Mouse (Mus musculus): Measurements from ENCODE around the gene Cpa5.

The Cpa5 gene

DNA sequence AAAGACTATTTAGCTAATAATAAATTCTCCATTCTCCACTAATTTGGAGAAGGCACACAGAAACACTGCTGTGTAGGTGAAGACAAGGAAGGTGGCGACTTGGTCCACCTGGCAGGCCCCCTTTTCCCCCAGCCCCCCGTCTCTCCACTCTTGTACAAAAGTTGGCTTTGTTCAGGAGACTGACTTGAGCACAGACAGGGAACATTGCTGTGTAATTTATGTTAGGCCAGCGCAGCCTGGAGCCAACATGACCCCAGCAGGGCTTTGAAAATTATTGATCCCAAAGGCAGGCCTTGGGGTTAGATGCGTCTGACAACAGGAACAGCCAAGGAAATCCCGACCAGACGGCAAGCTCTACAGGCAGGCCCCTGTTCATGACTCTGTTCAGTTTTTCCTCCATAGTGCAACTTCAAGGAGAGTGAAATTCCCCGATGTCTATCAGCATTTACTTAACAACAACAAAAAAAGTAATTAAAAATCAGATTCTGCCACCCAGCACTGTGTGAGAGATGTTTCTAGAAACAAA lies 6.4 kb upstream of the Cpa5 start:
- DNase-seq (ENCODE audit: low spot score), result no peak

DNA sequence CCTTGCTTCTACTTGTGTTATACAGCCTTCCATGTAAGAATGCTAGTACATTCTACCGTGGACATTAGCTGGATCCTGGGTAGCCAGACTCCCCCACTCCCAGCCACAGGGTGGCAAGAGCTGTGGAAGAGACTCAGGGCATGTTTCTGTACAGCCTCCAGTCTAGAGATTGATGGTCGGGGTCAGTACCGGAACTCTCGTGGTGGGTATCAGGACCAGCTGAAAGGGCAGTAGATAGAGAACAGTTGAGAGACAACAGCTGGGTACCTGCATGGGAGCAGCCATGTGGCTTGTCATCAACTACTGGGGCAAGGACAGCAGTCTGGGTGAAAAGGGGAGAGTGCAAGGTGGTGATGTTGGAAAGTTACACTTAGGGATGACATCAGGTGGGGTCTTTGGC lies 5.7 kb upstream of the Cpa5 start:
- DNase-seq (ENCODE audit: low spot score), result no peak

DNA sequence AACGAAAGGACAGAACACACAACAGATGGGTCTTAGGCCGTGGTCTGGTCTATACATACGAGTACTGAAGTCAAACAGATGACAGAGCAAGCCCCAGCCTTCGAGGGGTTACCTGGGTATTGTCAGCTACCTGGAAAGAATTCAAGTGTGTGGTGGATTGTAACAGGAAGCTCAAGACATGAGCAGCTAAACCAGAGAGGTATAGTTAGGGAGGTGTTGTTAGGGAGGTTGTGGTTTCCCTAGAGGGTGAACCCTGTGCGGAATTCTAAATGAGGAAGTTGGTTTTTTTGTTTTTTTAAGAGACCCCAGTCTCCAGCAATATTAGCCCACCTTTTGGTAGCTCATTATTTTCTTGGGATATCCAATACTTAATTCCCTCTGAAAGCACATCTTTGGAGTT lies 5.1 kb upstream of the Cpa5 start:
- no peak for DNase-seq (ENCODE audit: low spot score)

DNA sequence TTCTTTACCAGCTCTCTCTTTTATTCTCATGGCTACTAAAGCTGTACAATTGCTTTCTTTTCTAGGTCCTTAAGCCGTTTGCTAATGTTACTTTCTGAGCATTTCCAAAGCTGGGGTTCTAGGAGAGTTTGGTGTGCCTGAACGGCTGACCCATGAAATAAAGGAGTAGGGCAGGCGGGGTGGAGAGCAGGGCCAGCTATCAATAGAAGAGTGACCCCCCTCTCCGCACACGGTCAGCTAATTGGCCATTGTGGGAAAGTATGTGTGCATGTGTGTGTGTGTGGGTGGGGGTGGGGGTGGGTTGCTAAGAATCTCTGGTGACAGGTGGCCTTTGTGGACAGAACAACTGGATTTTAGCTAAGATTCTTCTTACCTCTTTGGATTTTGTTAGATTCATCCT lies 402 bp downstream of the Cpa5 start:
- DNase-seq (ENCODE audit: low spot score), result no peak

DNA sequence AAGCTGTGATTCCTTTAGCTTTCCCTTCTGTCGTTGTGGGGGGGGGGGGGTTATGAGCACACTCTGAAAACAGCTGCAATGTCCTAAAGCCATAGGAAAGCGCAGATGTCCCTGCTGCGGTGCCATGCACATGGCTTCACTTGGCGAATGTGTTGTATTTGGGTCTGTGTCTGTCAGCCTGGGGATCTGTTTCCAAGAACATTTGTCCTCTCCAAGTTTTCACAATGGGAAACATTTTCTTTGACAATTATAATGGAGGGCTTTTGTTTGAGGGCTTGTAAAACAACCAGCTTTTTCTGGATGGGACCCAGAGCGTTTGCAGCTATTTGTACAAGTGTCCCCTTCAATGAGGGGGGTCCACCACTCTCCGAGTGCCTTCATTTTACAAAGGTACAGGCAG lies 3.4 kb downstream of the Cpa5 start:
- DNase-seq (ENCODE audit: low spot score), result no peak

DNA sequence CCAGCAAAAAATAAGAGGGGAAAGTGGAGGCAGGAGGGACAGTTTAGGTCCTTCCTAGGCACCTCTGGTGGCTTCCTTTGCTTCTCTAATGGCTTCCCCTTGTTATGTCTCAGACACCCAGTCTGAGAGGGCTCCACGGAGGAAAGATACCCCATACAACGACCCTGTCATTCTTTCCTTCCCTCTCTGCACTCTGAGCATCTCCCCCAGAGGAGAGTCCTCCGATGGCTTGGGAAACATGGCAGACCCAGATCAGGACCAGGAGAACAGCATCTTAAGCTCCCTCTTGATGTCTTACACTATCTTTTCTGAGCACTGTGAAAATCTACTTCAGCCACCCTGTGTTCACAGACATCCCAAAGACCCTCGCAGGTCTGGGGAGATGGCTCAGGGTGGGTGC lies 4.9 kb downstream of the Cpa5 start:
- no peak for DNase-seq (ENCODE audit: low spot score)

DNA sequence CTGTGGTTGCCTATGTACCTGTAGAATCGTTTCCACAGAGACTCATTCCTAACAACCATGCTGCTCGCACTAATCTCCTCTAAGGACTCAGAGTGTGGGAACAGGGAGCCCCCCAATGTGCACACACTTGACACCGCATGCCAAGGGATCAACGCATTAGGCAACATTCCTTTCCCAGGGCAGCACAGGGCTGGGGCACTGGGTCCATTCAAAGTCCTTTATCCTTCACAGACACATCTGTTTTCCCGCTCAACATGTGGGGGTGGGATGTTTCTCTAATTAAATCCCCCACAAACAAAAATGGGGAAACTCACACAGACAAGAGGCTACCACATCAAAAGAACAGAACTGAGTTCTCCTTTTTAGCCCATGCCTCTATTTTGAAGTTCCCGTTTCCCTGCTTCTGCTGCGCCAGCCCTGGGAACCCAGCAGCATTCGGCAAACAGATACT lies 5.7 kb downstream of the Cpa5 start:
- DNase-seq (ENCODE audit: low spot score), result no peak

DNA sequence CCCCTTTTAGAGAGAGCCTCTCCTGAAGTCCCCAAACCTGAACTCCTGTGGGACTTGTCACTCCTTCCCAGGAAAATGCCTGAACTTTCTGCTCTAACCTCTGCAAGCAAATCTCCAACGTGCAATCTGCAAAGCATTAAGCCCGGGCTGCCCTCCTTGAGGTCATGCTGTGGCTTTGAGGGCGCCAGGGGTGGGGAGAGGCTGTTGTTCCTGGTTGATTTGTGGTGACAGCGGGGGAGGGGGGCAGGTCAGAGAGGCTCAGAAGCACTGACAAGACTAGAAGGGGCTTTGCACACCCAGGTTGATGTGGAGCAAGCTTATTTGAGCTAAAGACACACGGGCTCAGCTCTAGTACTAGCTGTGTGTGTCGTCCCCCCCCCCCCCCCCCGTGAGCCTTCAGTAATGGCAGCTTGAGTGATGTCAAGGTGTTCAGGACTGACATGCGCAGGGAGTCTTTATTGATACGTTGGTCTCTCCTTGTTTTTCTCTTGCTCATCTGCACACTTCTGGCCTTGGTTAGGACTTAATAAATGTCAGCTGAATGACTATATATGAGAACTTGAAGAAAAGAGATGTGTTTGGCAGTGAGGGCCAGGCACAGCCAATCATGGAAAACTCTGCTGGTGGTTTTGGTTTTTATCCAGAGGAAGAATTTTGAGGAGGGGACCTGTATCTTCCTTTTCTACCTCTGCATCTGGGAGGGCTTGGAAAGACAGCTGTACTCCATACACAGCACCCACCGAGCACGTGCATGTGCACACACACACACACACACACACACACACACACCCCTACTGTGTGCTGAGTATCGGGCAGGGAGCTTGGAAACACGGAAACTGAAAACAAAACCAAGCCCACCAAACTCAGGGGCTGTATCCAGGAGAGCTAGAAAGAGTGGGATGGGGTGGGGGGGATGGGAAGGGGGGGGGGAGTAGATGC lies 6.5 kb downstream of the Cpa5 start:
- DNase-seq (ENCODE audit: low spot score), result peak; percentile 33

DNA sequence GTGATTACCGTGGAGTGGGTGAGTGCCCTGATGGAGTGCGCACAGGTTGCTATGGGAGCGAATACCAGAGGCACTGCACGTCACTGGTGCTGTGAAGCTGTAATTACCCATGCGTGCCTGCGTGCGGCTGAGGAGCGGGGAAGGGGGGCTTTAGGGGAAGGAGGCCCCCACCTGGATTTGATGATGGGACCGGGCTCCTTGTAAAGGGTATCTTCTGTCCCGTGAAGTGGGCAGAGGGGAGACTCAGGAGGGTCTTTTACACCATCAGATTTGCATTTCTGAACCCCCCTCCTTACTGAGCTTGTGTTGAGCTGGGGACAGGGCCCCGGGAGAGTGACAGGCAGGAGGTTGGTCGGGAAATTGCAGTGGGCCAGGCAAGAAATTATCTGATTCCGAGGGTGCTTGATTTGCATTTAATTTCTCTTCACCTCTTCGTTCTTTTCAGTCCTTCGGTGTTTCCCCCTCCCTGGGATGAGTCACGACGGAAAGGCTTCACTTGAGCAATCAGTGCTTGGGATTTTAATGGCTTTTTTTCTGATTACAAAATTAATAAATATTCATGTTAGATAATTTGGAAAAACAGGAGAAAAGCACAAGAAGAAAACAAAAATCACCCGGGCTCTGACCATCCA lies 7.3 kb downstream of the Cpa5 start:
- DNase-seq (ENCODE audit: low spot score), result no peak

DNA sequence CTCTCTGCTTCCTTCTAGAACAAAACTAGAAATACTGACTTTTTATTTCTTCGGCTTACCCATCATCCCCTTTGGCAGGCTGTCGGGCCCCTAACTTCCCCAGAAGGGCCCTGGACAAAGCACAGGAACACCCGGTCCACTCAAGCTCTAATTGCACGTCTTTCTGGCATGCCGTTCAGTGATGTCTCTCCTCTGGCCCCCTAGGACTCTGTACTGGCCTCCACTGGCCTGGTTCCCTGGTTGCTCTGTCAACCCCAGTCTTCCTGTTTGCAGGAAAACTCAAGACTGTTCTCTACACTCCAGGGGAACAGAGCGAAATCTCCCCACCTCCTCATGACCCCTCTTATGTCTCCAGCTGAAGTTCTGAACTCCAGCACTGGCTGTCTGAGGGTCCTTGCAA lies 7.9 kb downstream of the Cpa5 start:
- DNase-seq (ENCODE audit: low spot score), result no peak

DNA sequence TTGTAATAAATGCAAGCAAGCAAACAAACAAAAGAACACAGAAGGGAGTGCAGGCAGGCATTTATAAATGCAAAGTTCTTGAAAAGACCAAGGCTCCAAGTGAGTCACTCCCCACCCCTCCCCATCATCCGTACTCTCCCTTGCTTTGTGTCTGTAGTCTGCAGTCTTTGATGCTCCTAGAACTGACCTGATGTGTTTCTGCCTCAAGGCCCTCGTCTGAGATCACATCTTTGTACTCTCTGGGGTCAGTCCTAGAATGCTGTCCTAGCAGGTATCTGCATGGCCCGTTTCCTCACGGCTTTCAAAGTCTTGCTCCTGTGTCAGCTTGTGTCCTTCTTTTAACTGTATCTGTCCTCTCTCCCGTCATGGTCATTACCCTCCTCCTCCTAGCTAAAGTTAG lies 8.8 kb downstream of the Cpa5 start:
- DNase-seq (ENCODE audit: low spot score), result no peak

DNA sequence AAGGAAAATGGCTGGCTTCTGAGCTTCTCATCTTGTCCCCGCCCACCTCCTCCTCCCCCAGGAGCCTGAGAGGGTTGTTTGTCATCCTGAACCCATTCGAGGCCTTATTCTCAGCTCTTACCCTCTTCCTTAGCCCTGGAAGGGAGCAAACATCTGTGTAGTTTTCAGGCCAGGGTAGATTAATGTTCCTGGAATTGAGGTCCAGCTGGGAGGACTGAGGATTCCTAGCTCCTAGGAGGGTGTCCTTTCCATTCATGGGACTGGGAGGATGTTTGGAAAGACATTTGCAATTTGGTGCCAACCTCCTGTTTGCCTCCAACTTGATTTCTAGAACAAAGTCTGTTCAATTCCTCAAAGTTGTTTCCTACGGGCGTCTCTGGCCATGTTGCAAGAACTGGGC lies 9.8 kb downstream of the Cpa5 start:
- DNase-seq (ENCODE audit: low spot score), result no peak

DNA sequence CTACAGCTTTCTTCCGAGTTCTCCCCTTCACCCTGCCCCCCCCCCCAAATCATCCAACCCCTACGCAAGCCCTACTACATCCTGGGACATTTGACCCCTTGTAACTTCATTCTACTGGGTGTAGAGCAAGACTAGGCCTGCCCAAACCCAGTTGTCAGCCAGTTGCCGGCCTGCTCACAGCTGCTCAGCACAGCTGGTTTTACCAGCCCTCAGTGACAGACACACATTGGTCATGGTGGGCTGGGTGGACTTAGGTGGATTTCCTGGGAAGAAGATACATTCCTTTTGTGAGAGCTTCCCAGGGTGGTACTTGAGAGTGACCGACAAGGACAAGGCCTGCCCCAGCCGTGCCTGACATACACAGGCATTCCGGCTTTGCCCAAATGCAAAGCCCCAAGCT lies 10.2 kb downstream of the Cpa5 start:
- no peak for DNase-seq (ENCODE audit: low spot score)

DNA sequence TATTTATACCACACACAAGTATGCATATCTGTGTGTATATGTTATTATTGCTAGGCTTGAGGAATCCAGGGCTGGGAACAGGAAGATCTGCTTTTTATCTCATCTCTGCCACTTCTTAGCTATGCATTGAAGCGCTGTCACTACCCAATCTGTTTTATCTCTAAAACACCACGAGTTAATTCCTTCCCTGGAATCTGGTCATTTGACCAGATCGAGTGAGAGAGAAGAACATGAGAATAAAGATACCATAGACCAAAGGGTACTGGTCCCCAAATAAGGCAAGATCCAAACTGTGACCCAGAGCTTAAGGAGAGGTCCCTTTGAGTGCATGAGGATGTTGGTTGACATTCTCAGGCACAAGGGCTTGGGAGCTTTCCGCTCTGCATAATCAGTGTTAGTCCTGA lies 11.2 kb downstream of the Cpa5 start:
- no peak for DNase-seq (ENCODE audit: low spot score)

DNA sequence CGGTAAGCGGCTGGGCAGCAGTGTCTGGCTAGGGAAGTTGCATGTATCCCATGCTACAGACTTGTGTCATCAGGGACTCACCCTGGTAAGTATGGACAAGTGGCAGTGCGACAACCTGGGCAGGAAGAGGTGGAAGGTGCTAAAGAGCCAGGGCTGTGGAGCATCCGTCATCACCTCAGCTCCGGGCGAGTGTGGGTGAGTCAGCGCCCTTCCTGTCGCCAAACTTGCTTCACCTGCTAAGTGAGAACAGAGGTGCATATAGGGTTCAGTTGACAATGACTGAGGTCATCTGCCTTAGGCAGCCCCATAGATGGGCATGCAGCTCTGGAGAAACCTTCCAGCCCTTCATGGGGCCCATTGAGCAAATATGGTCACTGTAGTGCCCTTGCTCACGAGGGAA lies 14.0 kb downstream of the Cpa5 start:
- no peak for DNase-seq (ENCODE audit: low spot score)

DNA sequence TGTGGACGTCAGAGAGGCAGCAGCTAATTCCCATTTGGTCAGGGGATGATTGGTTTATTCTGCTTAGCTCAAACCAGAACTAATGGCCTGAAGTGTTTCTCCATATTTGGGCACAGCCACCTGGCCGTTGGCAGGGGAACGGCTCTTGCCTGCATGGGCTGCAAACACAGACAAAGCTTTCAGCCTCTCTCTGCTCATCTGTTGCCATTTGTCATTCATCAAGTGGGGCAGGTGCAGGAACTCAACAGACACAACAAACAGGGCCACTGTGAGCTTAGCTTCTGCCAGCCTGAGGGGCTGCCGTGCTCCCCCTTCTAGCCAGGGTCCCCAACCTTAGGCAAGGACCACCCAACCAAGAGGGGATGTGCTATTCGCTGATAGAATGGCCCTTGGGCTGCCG lies 17.3 kb downstream of the Cpa5 start:
- no peak for DNase-seq (ENCODE audit: low spot score)

DNA sequence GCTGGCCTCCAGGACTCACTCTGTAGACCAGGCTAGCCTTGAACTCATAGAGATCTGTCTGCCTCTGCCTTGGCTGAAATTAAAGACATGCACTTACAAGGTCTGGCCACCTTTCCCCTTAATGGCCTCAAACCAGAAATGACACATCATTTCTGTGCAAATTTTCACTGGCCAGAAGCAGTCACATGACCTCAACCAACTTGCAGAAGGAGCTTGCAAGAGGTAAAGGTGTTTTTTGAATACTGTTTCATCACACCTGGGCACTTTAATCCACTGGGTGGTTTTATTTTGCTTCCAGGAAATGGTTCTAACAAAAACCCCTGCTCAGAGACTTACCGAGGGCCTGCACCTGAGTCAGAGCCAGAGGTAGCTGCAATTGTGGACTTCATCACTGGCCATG lies 19.2 kb downstream of the Cpa5 start:
- DNase-seq (ENCODE audit: low spot score), result no peak

DNA sequence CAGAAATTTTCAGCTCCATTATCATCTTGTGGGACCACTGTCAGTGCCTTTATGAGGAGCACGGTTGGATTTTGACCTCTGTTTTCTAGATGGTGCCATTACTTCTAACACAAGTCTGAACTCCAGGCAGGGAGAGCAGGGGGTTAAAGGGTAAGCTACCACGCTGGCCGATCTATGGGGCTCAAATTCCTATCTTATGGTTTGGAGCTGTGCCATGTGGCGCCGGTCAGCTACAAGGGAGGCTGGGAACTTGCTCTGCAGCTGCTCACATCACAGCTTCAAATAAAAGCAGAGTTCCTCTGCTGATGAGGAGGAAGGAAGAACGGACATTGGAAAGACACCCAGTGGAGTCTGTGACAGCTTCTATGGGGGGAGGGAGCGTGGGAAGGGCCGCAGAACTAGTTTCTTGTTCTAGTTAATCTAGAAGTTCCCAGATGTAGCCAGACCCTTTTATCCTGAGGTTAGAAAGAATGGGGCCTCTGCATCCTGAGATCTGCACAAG lies 24.6 kb downstream of the Cpa5 start:
- DNase-seq (ENCODE audit: low spot score), result no peak

DNA sequence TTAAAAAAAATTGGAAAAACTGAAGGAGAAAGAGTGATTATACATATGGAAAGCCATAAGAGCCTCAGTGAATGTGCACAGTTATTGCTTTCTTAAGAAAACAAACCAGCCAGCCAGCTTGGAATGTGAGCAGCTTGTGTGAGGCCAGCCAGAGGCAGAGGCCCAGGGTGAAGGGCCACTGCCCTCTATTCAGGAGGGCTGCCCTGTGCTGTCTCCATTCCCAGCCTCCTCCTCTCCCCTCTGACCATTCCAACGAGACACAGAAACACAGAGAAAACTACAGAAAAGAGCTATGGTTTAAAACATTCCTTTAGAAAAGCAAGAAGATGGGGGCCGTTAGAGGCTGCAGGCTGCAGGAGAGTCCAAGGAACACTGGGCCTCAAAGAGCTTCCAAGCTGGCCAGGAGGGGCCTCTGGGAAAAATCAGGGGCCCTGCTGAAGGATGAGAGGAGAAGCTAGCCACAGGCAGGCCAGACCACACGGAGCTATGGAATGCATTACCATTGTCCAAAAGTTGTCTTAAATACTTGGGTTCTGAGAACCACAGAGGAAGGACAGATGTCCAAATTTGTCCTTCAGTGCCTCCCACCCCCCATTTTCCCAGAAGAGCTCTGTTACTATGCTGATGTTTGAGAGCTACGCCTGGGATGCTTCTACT lies 25.5 kb downstream of the Cpa5 start:
- no peak for DNase-seq (ENCODE audit: low spot score)

DNA sequence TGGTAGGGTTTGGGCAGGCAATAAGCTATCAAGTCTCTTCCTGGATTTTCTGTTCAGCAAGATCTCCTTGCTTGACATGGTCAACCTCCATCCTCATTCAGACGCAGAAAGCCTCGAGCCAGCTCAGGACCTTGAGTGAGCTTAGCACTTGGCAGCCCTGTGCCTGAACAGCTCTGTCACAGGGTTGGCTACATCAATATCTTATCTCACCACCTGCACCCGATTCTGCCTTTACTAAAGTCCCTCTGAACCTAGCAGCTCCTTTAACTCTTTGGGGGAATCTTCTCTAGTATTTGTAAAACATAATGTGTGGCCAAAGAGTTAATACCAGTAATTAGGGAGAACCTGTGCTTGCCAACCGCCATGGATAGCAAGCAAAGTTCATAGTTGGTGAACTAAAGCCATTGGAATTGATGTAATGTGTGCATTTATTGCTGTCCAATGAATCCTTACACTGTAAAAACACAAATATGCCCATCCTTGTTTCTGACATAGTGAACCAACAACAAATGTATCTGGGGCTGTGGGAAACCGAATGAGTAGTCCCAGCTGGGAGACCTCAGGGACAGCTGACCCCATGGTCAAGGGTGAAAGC lies 28.0 kb downstream of the Cpa5 start, which contains the start of gene Cpa1:
Gene Cpa1, plus strand, starts transcription at position 545 of the 595 bp plus-strand sequence.
- DNase-seq (ENCODE audit: low spot score), result no peak

DNA sequence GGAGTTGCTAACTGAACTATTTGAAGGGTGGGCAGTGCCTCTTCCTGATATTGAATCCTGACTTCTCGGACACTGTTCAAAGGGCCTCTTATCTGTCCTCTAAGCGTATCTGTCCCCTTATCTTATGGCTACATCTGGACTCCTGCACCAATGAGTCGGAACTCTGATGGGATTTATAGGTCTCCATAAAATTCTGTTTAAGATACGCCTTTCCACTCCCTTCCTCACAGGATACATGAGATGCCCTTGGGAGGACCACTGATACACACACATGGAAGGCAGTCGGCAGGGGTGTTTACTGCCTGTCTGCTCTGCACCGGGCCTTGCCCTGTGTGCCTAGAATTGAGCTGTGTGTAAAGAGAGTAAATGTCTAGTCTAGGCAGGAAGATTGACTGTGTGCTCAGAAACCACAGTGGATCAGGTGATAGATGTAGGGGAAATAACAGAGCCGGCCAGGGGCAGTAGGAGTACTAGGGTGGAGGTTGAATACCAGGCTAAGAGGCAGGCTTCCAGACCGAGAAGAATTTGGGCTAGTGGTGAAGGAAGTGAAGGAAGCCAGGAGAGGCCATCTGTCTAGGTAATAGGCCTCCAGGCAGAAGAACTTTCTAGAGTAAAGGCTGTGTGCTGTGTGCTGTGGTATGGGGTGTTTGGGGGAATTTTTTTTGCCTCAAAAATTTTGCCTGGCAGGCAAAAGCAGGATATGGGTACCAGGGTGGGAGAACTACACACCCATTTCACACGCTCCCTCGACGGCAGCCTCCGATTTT lies 33.1 kb downstream of the Cpa5 start:
- no peak for DNase-seq (ENCODE audit: low spot score)
